Mouse (Mus musculus) midbrain, embryonic 15.5 days (tissue): ENCODE results near the gene Pax7. TPM values are rescaled to one million over a fixed set of nuclear protein-coding genes. Genes with fewer than 3 reads are reported as not detected.

ENCODE experiments used
- ATAC-seq: fragments of 200-750 bp; cut with Nextera tagmentation; replicated peaks from 2 replicates; pipeline ENCODE4 v1.8.0; 2017; ENCODE audit warnings: moderate TSS enrichment
- H3K27ac ChIP-seq: fragments of 300-500 bp; sonication (generic); 2 replicates; pipeline ENCODE4 v1.5.1; 2015; ENCODE audit warnings: mild to moderate bottlenecking, inconsistent platforms
- H3K27me3 ChIP-seq: fragments of 300-500 bp; sonication (generic); replicated peaks from 2 replicates; pipeline ENCODE4 v1.6.1; 2015; ENCODE audit warnings: inconsistent platforms
- H3K36me3 ChIP-seq: fragments of 300-500 bp; sonication (generic); replicated peaks from 2 replicates; pipeline ENCODE4 v1.6.1; 2015; ENCODE audit warnings: inconsistent platforms
- H3K4me1 ChIP-seq: fragments of 300-500 bp; sonication (generic); 2 replicates; pipeline ENCODE4 v1.6.1; 2015; ENCODE audit warnings: inconsistent platforms
- H3K4me2 ChIP-seq: fragments of 300-500 bp; sonication (generic); 2 replicates; pipeline ENCODE4 v1.6.1; 2015; ENCODE audit warnings: inconsistent platforms, mild to moderate bottlenecking, moderate library complexity
- H3K4me3 ChIP-seq: fragments of 300-500 bp; sonication (generic); 2 replicates; pipeline ENCODE4 v1.5.1; 2015; ENCODE audit warnings: mild to moderate bottlenecking, inconsistent platforms
- H3K9ac ChIP-seq: fragments of 300-500 bp; sonication (generic); 2 replicates; pipeline ENCODE4 v1.6.1; 2015; ENCODE audit warnings: mild to moderate bottlenecking, inconsistent platforms
- H3K9me3 ChIP-seq: fragments of 300-500 bp; sonication (generic); 2 replicates; pipeline ENCODE4 v1.6.1; 2016; ENCODE audit warnings: inconsistent platforms
- WGBS: fragments of 180-500 bp; shearing (Covaris S2); methylation state at CpG from one replicate; pipeline ENCODE4 v1.1.7; 2015; ENCODE audit warnings: mixed read lengths; 5-methylcytosine and 5-hydroxymethylcytosine counted together
- polyA plus RNA-seq: library from polyadenylated mRNA; unstranded; fragments of >200 nt; fragmentation: Nextera tagmentation; extraction: Ambion mirVana; gene quantifications from 2 replicates; pipeline ENCODE4 v1.2.1, GENCODE M21; 2015

The Pax7 gene
- polyA plus RNA-seq, 1 experiment from 2014 or later, result 3.8 TPM

GRCm38 (mm10) chr4:139760736-139761135 is 72.6 kb downstream of the Pax7 start:
- Histone ChIP-seq H3K36me3 (no peaks in the 10 kb centered on the region), H3K27ac (peak overlapping the region; percentile 28), H3K9me3 (no peaks in the 10 kb centered on the region), H3K9ac (no peak overlapping the region), H3K27me3 (no peaks in the 10 kb centered on the region; the same call in 1 of the 2 replicates), H3K4me1 (peaks cover 54% of the 10 kb centered on the region), H3K4me3 (no peak overlapping the region), H3K4me2 (no peak overlapping the region)
- WGBS, result 47% methylated on average over 11 of the region's 11 CpGs
- ATAC-seq, result no peak

GRCm38 (mm10) chr4:139758512-139759340 is 74.6 kb downstream of the Pax7 start:
- H3K4me3 ChIP-seq, result no peak overlapping the region
- no peak overlapping the region; the same call in 1 of the 2 replicates for H3K4me2 ChIP-seq
- peaks cover 57% of the 10 kb centered on the region for H3K4me1 ChIP-seq
- no peak overlapping the region for H3K9ac ChIP-seq
- H3K9me3 ChIP-seq, result no peaks in the 10 kb centered on the region
- 12% methylated on average over 17 of the region's 17 CpGs for WGBS
- no peaks in the 10 kb centered on the region for H3K36me3 ChIP-seq
- H3K27me3 ChIP-seq, result peaks cover 6% of the 10 kb centered on the region
- peak; percentile 18 for ATAC-seq
- H3K27ac ChIP-seq, result peak overlapping the region; percentile 53

- Histone ChIP-seq H3K9ac (no peak overlapping the region), H3K9me3 (no peaks in the 10 kb centered on the region), H3K4me1 (peaks cover 42% of the 10 kb centered on the region), H3K4me3 (no peak overlapping the region), H3K4me2 (no peak overlapping the region), H3K27me3 (peaks cover 6% of the 10 kb centered on the region), H3K27ac (no peak overlapping the region), H3K36me3 (no peaks in the 10 kb centered on the region)
- no peak for ATAC-seq
- WGBS, result 12% methylated on average over 12 of the region's 13 CpGs
Measured at GRCm38 (mm10) chr4:139756931-139757330, 76.4 kb downstream of the Pax7 start.

GRCm38 (mm10) chr4:139754148-139754710 is 79.1 kb downstream of the Pax7 start:
- 46% methylated on average over 11 of the region's 11 CpGs for WGBS
- ATAC-seq, result no peak
- H3K9me3 ChIP-seq, result no peaks in the 10 kb centered on the region
- H3K4me2 ChIP-seq, result no peak overlapping the region
- peaks cover 6% of the 10 kb centered on the region; the same call in 1 of the 2 replicates for H3K27me3 ChIP-seq
- H3K4me3 ChIP-seq, result no peak overlapping the region
- H3K4me1 ChIP-seq, result peaks cover 28% of the 10 kb centered on the region
- no peak overlapping the region for H3K9ac ChIP-seq
- H3K27ac ChIP-seq, result 0 out of 2 replicates have a peak overlapping the region, but pooled peaks have one; percentile 17
- no peaks in the 10 kb centered on the region for H3K36me3 ChIP-seq

GRCm38 (mm10) chr4:139750926-139751325 is 82.4 kb downstream of the Pax7 start:
- no peak overlapping the region for H3K4me3 ChIP-seq
- no peak overlapping the region for H3K9ac ChIP-seq
- ATAC-seq, result no peak

GRCm38 (mm10) chr4:139747190-139747936 is 86.0 kb downstream of the Pax7 start:
- Histone ChIP-seq H3K4me3 (no peak overlapping the region), H3K27ac (no peak overlapping the region), H3K4me2 (no peak overlapping the region), H3K9me3 (no peaks in the 10 kb centered on the region), H3K36me3 (no peaks in the 10 kb centered on the region), H3K4me1 (0 out of 2 replicates have a peak, but pooled peaks cover 5% of the 10 kb centered on the region), H3K9ac (no peak overlapping the region), H3K27me3 (no peaks in the 10 kb centered on the region)
- 69% methylated on average over 12 of the region's 12 CpGs for WGBS
- ATAC-seq, result no peak

More at GRCm38 (mm10) chr4:139750926-139751325, 82.4 kb downstream of the Pax7 start:
- H3K27ac ChIP-seq, result no peak overlapping the region
- no peaks in the 10 kb centered on the region for H3K36me3 ChIP-seq
- H3K4me2 ChIP-seq, result no peak overlapping the region
- WGBS, result 95% methylated on average over 5 of the region's 5 CpGs
- no peaks in the 10 kb centered on the region for H3K9me3 ChIP-seq
- H3K4me1 ChIP-seq, result peaks cover 3% of the 10 kb centered on the region; the same call in 1 of the 2 replicates
- peaks cover 6% of the 10 kb centered on the region; the same call in 1 of the 2 replicates for H3K27me3 ChIP-seq

GRCm38 (mm10) chr4:139746177-139746576 is 87.2 kb downstream of the Pax7 start:
- ATAC-seq, result no peak
- WGBS, result 65% methylated on average over 12 of the region's 12 CpGs
- H3K36me3 ChIP-seq, result no peaks in the 10 kb centered on the region

GRCm38 (mm10) chr4:139744765-139745395 is 88.4 kb downstream of the Pax7 start:
- no peak for ATAC-seq
- no peak overlapping the region for H3K4me2 ChIP-seq
- WGBS, result 59% methylated on average over 12 of the region's 12 CpGs

More at GRCm38 (mm10) chr4:139746177-139746576, 87.2 kb downstream of the Pax7 start:
- Histone ChIP-seq H3K4me3 (no peak overlapping the region), H3K4me2 (no peak overlapping the region), H3K27me3 (no peaks in the 10 kb centered on the region), H3K9ac (no peak overlapping the region), H3K9me3 (no peaks in the 10 kb centered on the region), H3K27ac (no peak overlapping the region), H3K4me1 (0 out of 2 replicates have a peak, but pooled peaks cover 5% of the 10 kb centered on the region)

GRCm38 (mm10) chr4:139743626-139744025 is 89.7 kb downstream of the Pax7 start:
- Histone ChIP-seq H3K36me3 (no peaks in the 10 kb centered on the region), H3K9ac (no peak overlapping the region), H3K4me1 (0 out of 2 replicates have a peak, but pooled peaks cover 5% of the 10 kb centered on the region), H3K27me3 (no peaks in the 10 kb centered on the region), H3K27ac (no peak overlapping the region), H3K4me2 (no peak overlapping the region), H3K4me3 (no peak overlapping the region), H3K9me3 (no peaks in the 10 kb centered on the region)
- no peak for ATAC-seq
- WGBS, result 85% methylated on average over 3 of the region's 3 CpGs

More at GRCm38 (mm10) chr4:139744765-139745395, 88.4 kb downstream of the Pax7 start:
- H3K9me3 ChIP-seq, result no peaks in the 10 kb centered on the region
- H3K4me1 ChIP-seq, result 0 out of 2 replicates have a peak, but pooled peaks cover 5% of the 10 kb centered on the region
- no peaks in the 10 kb centered on the region for H3K27me3 ChIP-seq
- no peak overlapping the region for H3K9ac ChIP-seq
- H3K27ac ChIP-seq, result no peak overlapping the region
- H3K36me3 ChIP-seq, result no peaks in the 10 kb centered on the region
- no peak overlapping the region for H3K4me3 ChIP-seq

- H3K27ac ChIP-seq, result no peak overlapping the region
- H3K4me3 ChIP-seq, result no peak overlapping the region
- WGBS, result 96% methylated on average over 9 of the region's 9 CpGs
- no peaks in the 10 kb centered on the region for H3K9me3 ChIP-seq
- H3K4me1 ChIP-seq, result no peaks in the 10 kb centered on the region
- H3K27me3 ChIP-seq, result no peaks in the 10 kb centered on the region
- no peak for ATAC-seq
- no peak overlapping the region for H3K9ac ChIP-seq
- no peaks in the 10 kb centered on the region for H3K36me3 ChIP-seq
- no peak overlapping the region for H3K4me2 ChIP-seq
Measured at GRCm38 (mm10) chr4:139737035-139737434, 96.3 kb downstream of the Pax7 start.

- no peaks in the 10 kb centered on the region for H3K27me3 ChIP-seq
- H3K4me2 ChIP-seq, result no peak overlapping the region
- no peak overlapping the region for H3K9ac ChIP-seq
- H3K4me1 ChIP-seq, result no peaks in the 10 kb centered on the region
- H3K9me3 ChIP-seq, result no peaks in the 10 kb centered on the region
- no peaks in the 10 kb centered on the region for H3K36me3 ChIP-seq
- no peak for ATAC-seq
- no peak overlapping the region for H3K27ac ChIP-seq
- 59% methylated on average over 2 of the region's 2 CpGs for WGBS
- H3K4me3 ChIP-seq, result no peak overlapping the region
Measured at GRCm38 (mm10) chr4:139727101-139727500, 106.2 kb downstream of the Pax7 start.
